Mouse (Mus musculus) embryonic facial prominence, embryonic 15.5 days (tissue): ENCODE results near the gene Cd200r3. TPM values are rescaled to one million over a fixed set of nuclear protein-coding genes. Genes with fewer than 3 reads are reported as not detected.
A peak's percentile ranks its signal among the peaks of the same experiment; 100 is the strongest.

Experiments used
- ATAC-seq: fragments of 200-750 bp; cut with Nextera tagmentation; 2 replicates; pipeline ENCODE4 v1.8.0; 2017; ENCODE audit warnings: low read depth, moderate TSS enrichment; ENCODE audit not compliant: insufficient number of reproducible peaks, low FRiP score, low TSS enrichment
- H3K27ac ChIP-seq: fragments of 300-500 bp; sonication (generic); replicated peaks from 2 replicates; pipeline ENCODE4 v1.5.1; 2015; ENCODE audit warnings: mild to moderate bottlenecking, inconsistent platforms
- H3K27me3 ChIP-seq: fragments of 300-500 bp; sonication (generic); 2 replicates; pipeline ENCODE4 v1.6.1; 2015; ENCODE audit warnings: inconsistent platforms
- H3K36me3 ChIP-seq: fragments of 300-500 bp; sonication (generic); 2 replicates; pipeline ENCODE4 v1.6.1; 2015; ENCODE audit warnings: mild to moderate bottlenecking, inconsistent platforms
- H3K4me1 ChIP-seq: fragments of 300-500 bp; sonication (generic); 2 replicates; pipeline ENCODE4 v1.6.1; 2015; ENCODE audit warnings: inconsistent platforms
- H3K4me2 ChIP-seq: fragments of 300-500 bp; sonication (generic); replicated peaks from 2 replicates; pipeline ENCODE4 v1.6.1; 2015; ENCODE audit warnings: mild to moderate bottlenecking, inconsistent platforms
- H3K4me3 ChIP-seq: fragments of 300-500 bp; sonication (generic); replicated peaks from 2 replicates; pipeline ENCODE4 v1.5.1; 2015; ENCODE audit warnings: mild to moderate bottlenecking, inconsistent platforms
- H3K9ac ChIP-seq: fragments of 300-500 bp; sonication (generic); 2 replicates; pipeline ENCODE4 v1.6.1; 2015; ENCODE audit warnings: inconsistent platforms
- H3K9me3 ChIP-seq: fragments of 300-500 bp; sonication (generic); replicated peaks from 2 replicates; pipeline ENCODE4 v1.6.1; 2016; ENCODE audit warnings: inconsistent platforms
- WGBS: fragments of 180-500 bp; shearing (Covaris S2); methylation state at CpG from one replicate; pipeline ENCODE4 v1.1.7; 2015; 5-methylcytosine and 5-hydroxymethylcytosine counted together
- polyA plus RNA-seq: library from polyadenylated mRNA; unstranded; fragments of >200 nt; fragmentation: Nextera tagmentation; extraction: Ambion mirVana; gene quantifications from 2 replicates; pipeline ENCODE4 v1.2.1, GENCODE M21; 2015

The Cd200r3 gene
- 2.8 and 3.3 TPM in 2 replicates for polyA plus RNA-seq

DNA sequence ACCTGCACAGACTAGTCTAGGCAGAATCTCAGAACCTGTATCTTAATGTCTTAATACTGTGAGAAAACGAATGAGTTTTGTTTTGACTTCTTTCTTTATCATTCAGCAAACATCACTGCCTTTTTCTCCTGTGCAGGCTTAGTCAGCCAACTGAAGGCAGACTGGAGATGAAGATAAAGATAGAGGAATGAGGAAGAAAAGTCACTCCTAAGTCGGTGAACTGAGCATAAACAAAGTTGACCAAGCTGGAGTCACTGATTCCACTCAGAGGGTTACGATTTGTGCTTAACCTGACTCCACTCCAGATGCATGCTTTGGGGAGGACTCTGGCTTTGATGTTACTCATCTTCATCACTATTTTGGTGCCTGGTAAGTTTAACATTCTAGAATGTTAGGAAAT, at the start of gene Cd200r3:
Gene Cd200r3, plus strand, starts transcription at position 211 of the 400 bp plus-strand sequence.
- Histone ChIP-seq H3K4me2 (no peak within 1 kb of the TSS), H3K36me3 (no peaks in the 10 kb centered on the region)
- 75% methylated on average over 3 of the region's 3 CpGs for WGBS

DNA sequence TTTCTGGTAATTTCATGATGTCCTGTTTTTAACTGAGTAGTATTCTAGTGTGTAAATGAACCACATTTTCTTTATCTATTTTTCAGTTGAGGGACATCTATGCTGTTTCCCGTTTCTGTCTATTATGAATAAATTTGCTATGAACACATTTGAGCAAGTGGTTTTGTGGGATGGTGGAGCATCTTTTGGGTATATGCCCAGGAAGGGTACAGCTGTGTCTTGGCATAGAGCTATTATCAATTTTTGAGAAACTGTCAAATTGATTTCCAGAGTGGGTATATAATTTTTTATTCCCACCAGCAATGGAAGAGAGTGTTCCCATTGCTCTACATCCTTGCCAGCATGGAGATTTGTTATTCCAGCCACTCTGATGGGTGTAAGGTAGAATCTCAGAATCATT, 11.5 kb upstream of the Cd200r3 start:
- Histone ChIP-seq H3K9ac (no peak overlapping the region), H3K36me3 (no peaks in the 10 kb centered on the region), H3K9me3 (no peaks in the 10 kb centered on the region), H3K27me3 (no peaks in the 10 kb centered on the region), H3K4me3 (no peak overlapping the region), H3K27ac (no peak overlapping the region), H3K4me2 (no peak overlapping the region), H3K4me1 (no peaks in the 10 kb centered on the region)
- whole genome bisulfite sequencing: 79% methylated on average over 1 of the region's 1 CpGs
- ATAC-seq: no peak

More for the DNA sequence above, at the start of gene Cd200r3:
- Histone ChIP-seq H3K27ac (no peak within 1 kb of the TSS), H3K4me3 (no peak within 1 kb of the TSS), H3K9ac (no peak within 1 kb of the TSS), H3K9me3 (no peaks in the 10 kb centered on the region), H3K4me1 (no peaks in the 10 kb centered on the region), H3K27me3 (no peaks in the 10 kb centered on the region)
- no peak for ATAC-seq

DNA sequence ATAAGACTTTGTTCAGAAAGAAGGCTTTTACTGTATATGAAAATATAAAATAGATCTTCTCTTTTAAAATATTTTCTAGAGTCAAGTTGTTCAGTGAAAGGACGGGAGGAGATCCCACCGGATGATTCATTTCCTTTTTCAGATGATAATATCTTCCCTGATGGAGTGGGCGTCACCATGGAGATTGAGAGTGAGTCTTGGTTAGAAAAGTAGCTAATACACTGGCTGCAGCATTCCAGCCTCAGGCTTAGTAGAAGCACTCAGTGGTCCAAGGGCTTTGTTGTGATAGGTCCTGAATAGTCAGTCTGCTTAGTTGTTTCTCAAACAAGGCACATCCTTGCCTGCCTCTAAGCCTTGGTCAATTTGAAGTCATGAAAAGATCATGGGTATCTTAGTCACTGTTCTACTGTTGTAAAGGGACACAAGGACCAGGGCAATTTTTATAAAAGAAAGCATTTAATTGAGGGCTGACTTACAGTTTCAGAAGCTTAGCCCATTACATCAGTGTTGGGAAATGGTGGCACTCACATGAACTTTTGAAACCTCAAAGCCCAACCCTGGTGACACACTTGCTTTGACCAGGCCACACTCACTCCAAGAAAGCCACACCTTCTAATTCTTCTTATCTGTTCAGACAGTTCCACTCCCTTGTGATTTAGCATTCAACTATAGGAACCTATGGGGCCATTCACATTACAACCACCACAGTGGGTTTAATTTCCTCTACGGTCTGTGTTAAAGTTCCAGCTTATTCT, 8.1 kb downstream of the Cd200r3 start:
- no peak overlapping the region for H3K4me3 ChIP-seq
- no peak; the same call in 1 of the 2 replicates for ATAC-seq

DNA sequence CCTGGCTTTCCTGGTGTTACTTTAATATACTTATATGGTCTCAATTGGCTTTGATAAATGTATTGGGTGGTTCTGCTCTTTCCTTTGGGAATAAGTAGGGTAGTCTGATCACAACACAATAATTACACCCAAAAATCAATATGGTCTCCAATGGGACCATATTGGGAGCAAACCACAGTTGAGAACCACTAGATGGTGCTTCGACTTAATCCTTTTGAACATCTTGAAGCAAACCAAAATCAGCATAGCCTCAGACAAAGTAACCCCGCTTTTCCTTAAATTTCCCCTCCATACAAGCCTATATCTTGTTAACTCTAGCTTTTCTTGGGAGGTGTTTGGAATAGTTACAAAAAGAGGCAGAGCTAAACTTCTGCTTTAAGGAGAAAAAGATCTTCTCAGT, 18.8 kb downstream of the Cd200r3 start:
- Histone ChIP-seq H3K9me3 (no peaks in the 10 kb centered on the region), H3K36me3 (no peaks in the 10 kb centered on the region), H3K4me1 (no peaks in the 10 kb centered on the region), H3K27ac (no peak overlapping the region), H3K9ac (no peak overlapping the region), H3K27me3 (no peaks in the 10 kb centered on the region), H3K4me2 (no peak overlapping the region), H3K4me3 (no peak overlapping the region)
- 89% methylated on average over 2 of the region's 2 CpGs for WGBS
- no peak for ATAC-seq

More for the DNA sequence above, 8.1 kb downstream of the Cd200r3 start:
- H3K27me3 ChIP-seq: no peaks in the 10 kb centered on the region
- no peak overlapping the region for H3K27ac ChIP-seq
- H3K4me1 ChIP-seq: no peaks in the 10 kb centered on the region
- H3K9me3 ChIP-seq: no peaks in the 10 kb centered on the region
- no peak overlapping the region for H3K4me2 ChIP-seq
- no peak overlapping the region for H3K9ac ChIP-seq
- no peaks in the 10 kb centered on the region for H3K36me3 ChIP-seq
- 67% methylated on average over 4 of the region's 4 CpGs for WGBS

DNA sequence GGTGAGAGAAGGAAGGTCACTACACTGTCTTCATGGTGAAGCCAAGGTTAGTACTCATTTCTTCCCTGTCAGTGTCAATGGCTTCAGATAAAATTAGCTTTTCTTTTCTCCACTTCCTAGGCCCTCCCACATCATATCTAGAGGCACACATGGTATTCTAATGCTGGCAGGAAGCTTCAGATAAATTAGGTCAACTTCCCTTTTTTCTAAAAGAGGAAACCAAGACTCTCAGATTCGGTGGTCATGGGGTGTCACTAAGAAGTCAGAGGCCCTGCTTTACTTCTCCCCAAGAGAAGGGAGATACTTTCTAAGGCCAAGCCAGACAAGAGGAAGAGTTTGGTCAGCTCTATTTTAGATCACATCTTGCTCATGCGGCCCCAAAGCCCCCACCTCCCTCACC, 19.3 kb downstream of the Cd200r3 start:
- Histone ChIP-seq H3K9ac (no peak overlapping the region), H3K36me3 (no peaks in the 10 kb centered on the region), H3K9me3 (no peaks in the 10 kb centered on the region), H3K27me3 (no peaks in the 10 kb centered on the region), H3K27ac (no peak overlapping the region), H3K4me1 (no peaks in the 10 kb centered on the region), H3K4me3 (no peak overlapping the region), H3K4me2 (no peak overlapping the region)
- ATAC-seq: no peak
- WGBS: 67% methylated on average over 2 of the region's 2 CpGs

DNA sequence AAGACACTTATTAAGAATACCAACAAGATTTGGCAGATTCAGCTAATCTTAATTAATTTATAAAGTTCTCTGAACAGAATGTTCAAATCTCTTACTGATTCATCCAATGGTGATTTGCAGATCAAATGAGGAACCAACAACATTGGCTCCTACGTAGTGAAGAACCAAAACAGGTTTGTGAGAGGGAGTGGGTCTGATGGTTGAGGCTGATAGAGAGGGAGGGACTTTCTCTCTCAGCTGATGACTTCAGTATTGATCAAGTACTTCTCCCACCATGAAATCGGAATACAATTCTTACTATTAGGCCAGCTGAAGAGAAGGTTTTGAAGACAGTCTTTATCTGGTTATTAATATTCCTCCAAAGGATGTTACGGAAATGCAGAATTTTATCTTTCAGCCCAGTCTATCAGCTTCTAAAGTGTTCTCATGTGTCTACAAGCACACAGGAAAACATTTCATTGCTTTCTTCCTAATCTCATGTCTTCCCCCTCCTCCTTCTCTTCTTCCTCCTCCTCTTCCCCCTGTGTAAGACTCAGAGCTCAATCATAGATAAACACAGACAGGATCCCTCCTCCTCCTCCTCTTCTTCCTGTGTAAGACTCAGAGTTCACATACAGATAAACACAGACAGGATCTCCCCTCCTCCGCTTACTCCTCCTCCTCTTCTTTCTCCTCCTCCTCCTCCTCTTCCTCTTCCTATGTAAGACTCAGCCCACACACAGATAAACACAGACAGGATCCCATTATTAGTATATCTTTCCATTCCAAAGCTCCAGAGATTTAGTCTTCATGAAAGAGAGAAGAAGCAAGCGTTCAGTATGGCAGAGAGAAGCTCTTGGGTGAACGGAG, 21.3 kb downstream of the Cd200r3 start:
- no peak overlapping the region for H3K4me3 ChIP-seq
- H3K27ac ChIP-seq: no peak overlapping the region
- H3K4me2 ChIP-seq: no peak overlapping the region
- no peak overlapping the region for H3K9ac ChIP-seq
- H3K4me1 ChIP-seq: no peaks in the 10 kb centered on the region
- no peaks in the 10 kb centered on the region for H3K9me3 ChIP-seq
- H3K36me3 ChIP-seq: no peaks in the 10 kb centered on the region
- no peaks in the 10 kb centered on the region for H3K27me3 ChIP-seq
- 87% methylated on average over 6 of the region's 6 CpGs for WGBS
- no peak for ATAC-seq

DNA sequence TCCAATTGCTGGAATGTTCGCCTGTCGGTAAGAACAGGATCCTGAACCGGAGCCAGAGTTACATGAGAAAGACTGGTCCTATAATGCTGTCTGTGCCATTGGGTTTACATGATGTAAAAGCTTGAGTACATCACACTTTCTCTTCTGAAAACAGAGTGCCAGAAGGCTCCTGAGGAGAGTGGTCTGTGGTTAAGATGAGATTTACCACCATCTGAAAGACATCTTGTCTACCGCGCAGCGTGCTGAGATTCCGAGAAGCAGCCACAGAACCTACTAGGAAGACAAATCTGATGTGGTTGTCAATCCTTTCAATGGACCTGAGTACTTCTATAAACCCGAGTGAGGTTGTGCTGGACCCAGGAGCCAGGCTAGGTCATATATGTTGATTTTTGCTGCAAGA, 21.9 kb downstream of the Cd200r3 start:
- Histone ChIP-seq H3K36me3 (no peaks in the 10 kb centered on the region), H3K27ac (no peak overlapping the region), H3K4me3 (no peak overlapping the region), H3K9ac (no peak overlapping the region), H3K4me2 (no peak overlapping the region), H3K9me3 (no peaks in the 10 kb centered on the region), H3K4me1 (no peaks in the 10 kb centered on the region), H3K27me3 (no peaks in the 10 kb centered on the region)
- 86% methylated on average over 8 of the region's 8 CpGs for WGBS
- no peak for ATAC-seq

DNA sequence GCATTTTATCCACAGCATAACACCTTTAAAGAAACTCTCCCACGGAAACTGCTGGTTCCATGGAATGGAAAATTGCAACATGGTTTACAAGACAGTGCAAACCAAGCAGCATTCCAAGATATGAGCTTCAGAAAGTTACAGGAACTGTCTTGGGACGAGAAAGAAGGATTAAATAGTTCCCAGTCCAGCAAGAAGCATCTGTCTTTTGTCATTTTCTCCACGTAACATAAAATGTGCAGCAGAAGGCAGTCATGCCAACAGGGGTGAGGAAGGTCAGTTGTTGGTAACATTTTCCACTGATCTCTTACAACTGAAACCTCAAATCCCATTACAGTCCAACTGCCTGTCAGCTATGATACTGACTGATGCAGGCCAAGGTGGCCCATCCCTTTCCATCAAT, 22.4 kb downstream of the Cd200r3 start:
- no peak for ATAC-seq
- no peak overlapping the region for H3K27ac ChIP-seq
- no peaks in the 10 kb centered on the region for H3K27me3 ChIP-seq
- no peaks in the 10 kb centered on the region for H3K36me3 ChIP-seq
- H3K4me3 ChIP-seq: no peak overlapping the region
- no peak overlapping the region for H3K9ac ChIP-seq
- H3K9me3 ChIP-seq: no peaks in the 10 kb centered on the region
- WGBS: 64% methylated on average over 3 of the region's 3 CpGs
- no peak overlapping the region for H3K4me2 ChIP-seq
- no peaks in the 10 kb centered on the region for H3K4me1 ChIP-seq

DNA sequence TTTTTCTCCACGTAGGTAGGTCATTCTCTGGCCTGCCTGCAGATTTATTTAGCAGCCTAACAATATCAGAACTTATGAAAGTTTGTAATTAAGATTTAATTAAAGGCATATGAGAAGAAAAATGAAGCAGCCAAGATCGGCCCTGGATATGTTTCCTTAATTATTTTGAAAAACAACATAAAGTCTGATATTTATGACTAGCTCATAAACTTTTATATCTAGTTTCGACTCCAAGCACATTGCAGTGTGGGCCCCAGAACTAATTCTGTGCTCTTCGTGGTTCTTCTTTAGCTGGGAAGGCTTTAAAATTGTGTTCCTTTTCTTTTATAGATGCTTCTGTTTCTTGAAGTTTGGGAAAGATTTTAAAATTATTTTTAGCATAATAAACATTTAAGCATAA, 23.4 kb downstream of the Cd200r3 start:
- Histone ChIP-seq H3K9me3 (no peaks in the 10 kb centered on the region), H3K4me2 (no peak overlapping the region), H3K4me3 (no peak overlapping the region), H3K4me1 (no peaks in the 10 kb centered on the region), H3K9ac (no peak overlapping the region), H3K36me3 (no peaks in the 10 kb centered on the region), H3K27ac (no peak overlapping the region), H3K27me3 (no peaks in the 10 kb centered on the region)
- ATAC-seq: no peak
- 65% methylated on average over 4 of the region's 4 CpGs for WGBS

DNA sequence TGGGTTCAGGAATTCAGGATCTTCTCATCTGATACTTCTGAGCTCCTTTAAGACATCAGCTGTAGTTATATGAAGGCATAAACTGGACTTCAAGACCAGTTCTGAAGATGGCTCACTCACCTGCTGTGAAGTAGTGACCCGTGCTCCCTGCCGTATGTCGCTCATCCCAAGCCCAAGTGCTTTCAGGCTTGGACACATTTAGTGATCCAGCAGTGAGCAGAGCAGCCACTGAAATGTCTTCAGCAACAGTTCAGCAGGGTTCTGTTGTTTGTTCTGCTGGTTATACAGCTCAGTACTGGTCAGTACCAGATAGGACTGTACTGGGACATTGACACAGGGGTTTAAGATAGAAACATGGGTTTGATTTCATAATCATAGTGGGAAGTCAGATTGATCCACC, 24.6 kb downstream of the Cd200r3 start:
- Histone ChIP-seq H3K27ac (no peak overlapping the region), H3K27me3 (no peaks in the 10 kb centered on the region), H3K9ac (no peak overlapping the region), H3K9me3 (no peaks in the 10 kb centered on the region), H3K4me3 (no peak overlapping the region), H3K36me3 (no peaks in the 10 kb centered on the region), H3K4me1 (no peaks in the 10 kb centered on the region), H3K4me2 (no peak overlapping the region)
- no peak for ATAC-seq
- 90% methylated on average over 3 of the region's 3 CpGs for WGBS

DNA sequence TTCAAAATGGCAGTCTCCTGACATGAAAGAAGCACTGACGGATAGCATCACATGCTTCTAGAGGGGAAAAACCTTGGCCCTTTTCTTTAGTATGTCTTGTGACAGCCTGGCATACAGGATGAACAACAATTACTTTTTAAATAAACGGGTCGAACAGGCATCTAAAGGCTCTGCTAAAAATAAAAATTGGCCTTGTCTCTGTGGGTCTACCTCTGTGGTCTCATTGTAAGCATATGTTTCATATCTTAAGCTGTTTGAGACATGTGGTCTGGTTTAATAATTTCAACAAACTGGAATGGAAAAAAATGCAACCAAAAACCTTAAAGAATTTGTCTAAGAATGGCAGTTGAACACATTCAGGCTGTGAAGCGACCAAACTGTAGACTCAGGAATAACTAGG, 27.4 kb downstream of the Cd200r3 start:
- WGBS: 22% methylated on average over 4 of the region's 4 CpGs
- Histone ChIP-seq H3K4me1 (no peaks in the 10 kb centered on the region), H3K9ac (no peak overlapping the region), H3K4me3 (no peak overlapping the region), H3K9me3 (0 out of 2 replicates have a peak, but pooled peaks cover 2% of the 10 kb centered on the region), H3K4me2 (no peak overlapping the region), H3K36me3 (no peaks in the 10 kb centered on the region), H3K27me3 (no peaks in the 10 kb centered on the region), H3K27ac (0 out of 2 replicates have a peak overlapping the region, but pooled peaks have one; percentile 17)
- no peak; the same call in 1 of the 2 replicates for ATAC-seq
